Comparison of ENCODE assay signal across 9 mouse cellular contexts in the genomic region with DNA sequence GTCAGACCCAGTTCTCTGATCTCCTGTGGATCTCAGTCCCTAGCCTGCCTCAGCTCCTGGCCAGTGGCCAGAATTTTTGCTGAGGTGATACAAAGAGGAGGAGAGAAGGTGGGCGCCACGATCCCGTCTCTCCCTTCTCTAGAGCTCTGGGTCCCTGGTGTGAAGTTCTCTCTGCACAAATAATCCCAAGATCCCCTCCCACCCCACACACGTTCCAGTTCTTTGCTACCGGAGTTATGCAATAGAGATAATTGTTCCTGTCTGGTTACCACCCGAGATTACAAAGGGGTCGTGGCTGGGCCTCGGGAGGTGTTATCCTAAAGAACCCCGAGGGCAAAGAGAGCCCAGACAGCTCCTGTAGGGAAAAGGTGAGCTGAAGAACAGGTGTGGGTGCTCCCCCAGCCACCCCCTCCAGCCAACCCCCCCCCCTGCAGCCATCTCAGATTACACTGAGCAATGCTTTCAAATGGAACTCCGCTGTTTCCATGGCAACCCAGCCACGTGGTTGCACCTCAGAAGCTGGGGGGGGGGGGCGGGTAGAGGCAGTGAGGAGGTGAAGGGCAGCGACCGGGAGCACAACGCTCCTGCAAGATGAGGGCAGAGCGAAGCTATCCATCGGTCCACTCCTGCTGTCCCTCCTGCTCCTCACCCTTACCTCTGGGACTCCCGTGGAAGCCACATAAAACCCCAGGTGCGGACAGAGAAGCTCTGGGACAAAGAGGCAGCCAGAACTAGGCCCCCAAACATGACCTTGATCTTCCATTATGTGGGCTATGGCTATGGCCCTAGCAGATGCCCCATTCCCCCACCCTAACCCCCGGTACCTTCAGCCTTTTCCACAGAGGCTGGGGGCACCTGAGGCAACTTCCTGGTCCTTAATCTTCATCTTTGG.
DNase-seq lines count a peak whose midpoint lies in the region; ATAC-seq lines count a peak whose summit lies in the region.
"Had no signal": no experiment of that assay in that cellular context is flagged by ENCODE, and none has a peak within 500 bp of the region (broad histone marks: within the 10 kb centered on the region; RNA-seq: fewer than 3 reads in every experiment).

No protein-coding gene starts in this region.

- H3K9ac ChIP-seq in embryonic facial prominence, embryonic 13.5 days, result 0 out of 2 replicates have a peak overlapping the region, but pooled peaks have one; percentile 16
- no peak overlapping the region for H3K9ac ChIP-seq in liver, embryonic 12.5 days

- DNase-seq in heart, adult 11 months, result peak; percentile 94
- DNase-seq in heart, postnatal 10 days, result no peak
- peak; percentile 63 for DNase-seq in MN1 (ENCODE audit: low spot score)
- DNase-seq in kidney, adult 9 months, result peak; percentile 86
- peak; percentile 87 to 89 for DNase-seq in right cerebral cortex, postnatal 10 days (ENCODE audit: low spot score in 2 of 2)

- no peaks in the 10 kb centered on the region for H3K27me3 ChIP-seq in embryonic facial prominence, embryonic 13.5 days
- H3K27me3 ChIP-seq in liver, embryonic 12.5 days (replicated peaks), result peaks cover 58% of the 10 kb centered on the region
- H3K27me3 ChIP-seq: Patski had no signal

- intact Hi-C loops in heart, postnatal 10 days (cut with DNase I), result no loop called here

- no peaks in the 10 kb centered on the region for H3K36me3 ChIP-seq in embryonic facial prominence, embryonic 13.5 days
- no peaks in the 10 kb centered on the region for H3K36me3 ChIP-seq in liver, embryonic 12.5 days

- H3K4me3 ChIP-seq in embryonic facial prominence, embryonic 13.5 days, result 0 out of 2 replicates have a peak overlapping the region, but pooled peaks have one; percentile 6
- no peak overlapping the region for H3K4me3 ChIP-seq in liver, embryonic 12.5 days

- peak overlapping the region; percentile 40 for H3K4me2 ChIP-seq in embryonic facial prominence, embryonic 13.5 days
- 0 out of 2 replicates have a peak overlapping the region, but pooled peaks have one; percentile 13 for H3K4me2 ChIP-seq in liver, embryonic 12.5 days

- peak overlapping the region; percentile 82 for H3K27ac ChIP-seq in embryonic facial prominence, embryonic 13.5 days
- no peak overlapping the region for H3K27ac ChIP-seq in liver, embryonic 12.5 days

- no peaks in the 10 kb centered on the region for H3K9me3 ChIP-seq in embryonic facial prominence, embryonic 13.5 days
- no peaks in the 10 kb centered on the region for H3K9me3 ChIP-seq in liver, embryonic 12.5 days (replicated peaks)

- 3% methylated on average over 20 of the region's 20 CpGs for WGBS in embryonic facial prominence, embryonic 13.5 days
- 26% methylated on average over 19 of the region's 20 CpGs for WGBS in liver, embryonic 12.5 days (ENCODE audit: insufficient replicate concordance)

- ATAC-seq in embryonic facial prominence, embryonic 13.5 days (ENCODE audit: insufficient number of reproducible peaks, insufficient read depth, low FRiP score, low TSS enrichment, low read depth), result no peak
- no peak for ATAC-seq in liver, embryonic 12.5 days
- ATAC-seq in megakaryocyte, adult 5-6 weeks (ENCODE audit: poor library complexity, severe bottlenecking), result no peak
- ATAC-seq: Patski had no signal

- peaks cover 94% of the 10 kb centered on the region for H3K4me1 ChIP-seq in embryonic facial prominence, embryonic 13.5 days
- peaks cover 53% of the 10 kb centered on the region for H3K4me1 ChIP-seq in liver, embryonic 12.5 days

Comparison
In these comparisons a context has a peak if more than half of its experiments do, and no peak if none do; other contexts are left out.
1. DNase-seq: peak in heart, adult 11 months (single experiment), MN1 (single experiment), kidney, adult 9 months (single experiment) and right cerebral cortex, postnatal 10 days (2 of 2); none in heart, postnatal 10 days (0 of 2).